Mouse (Mus musculus): Measurements from ENCODE around the gene Asb16. TPM values are rescaled to one million over a fixed set of nuclear protein-coding genes. Genes with fewer than 3 reads are reported as not detected.
"Not testable (repeated sequence)": the region's sequence is repeated elsewhere in the genome, so short reads cannot be mapped to it uniquely, and the experiment has no call there.

The Asb16 gene
- total and polyA plus RNA-seq, 3 experiments: 0.12 to 0.75 (median 0.45) TPM

- DNase-seq: no peak
Measured at GRCm38 (mm10) chr11:102241874-102242273, 26.7 kb upstream of the Asb16 start.

- peak; percentile 93 for DNase-seq
Measured at GRCm38 (mm10) chr11:102244926-102245449, 23.6 kb upstream of the Asb16 start.

DNA sequence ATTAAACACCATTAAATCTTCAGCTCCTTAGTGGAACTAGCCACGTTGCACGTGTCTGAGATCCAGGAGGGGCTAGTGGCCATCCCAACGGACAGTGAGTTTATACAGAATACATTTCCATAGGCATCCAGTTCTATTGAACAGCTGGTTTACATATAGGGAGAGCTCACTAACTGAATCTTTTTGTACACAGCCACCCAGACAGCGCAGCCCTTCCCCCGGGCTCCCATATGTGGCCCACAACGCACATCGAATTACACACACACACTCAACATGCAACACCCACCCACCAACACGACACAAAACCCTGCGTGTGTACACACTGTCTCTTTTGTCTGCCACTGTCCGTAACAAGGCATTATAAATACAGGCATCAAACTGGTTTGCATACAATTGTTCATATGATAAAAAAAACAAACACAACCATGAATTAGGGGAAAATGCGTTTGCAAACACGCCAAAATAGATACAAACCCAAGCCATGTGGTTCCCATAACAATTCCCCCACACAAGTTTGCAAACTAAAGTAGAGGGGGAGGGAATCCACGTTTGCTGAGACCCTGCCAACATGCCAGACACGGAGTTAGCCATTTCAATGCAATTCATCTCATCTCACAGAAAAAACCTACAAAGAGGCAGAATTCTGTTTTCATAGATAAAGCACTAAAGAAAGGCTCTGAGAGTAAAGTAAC is 22.8 kb upstream of the Asb16 start:
- no peak for DNase-seq

- DNase-seq: no peak
Measured at GRCm38 (mm10) chr11:102246273-102246635, 22.3 kb upstream of the Asb16 start.

- DNase-seq: no peak
Measured at GRCm38 (mm10) chr11:102246871-102247270, 21.7 kb upstream of the Asb16 start.

GRCm38 (mm10) chr11:102248630-102249230 is 19.8 kb upstream of the Asb16 start, which contains the start of gene BC030867:
Gene BC030867, plus strand, starts transcription at chr11:102248882.
- DNase-seq: peak; percentile 91

- DNase-seq: no peak
Measured at GRCm38 (mm10) chr11:102249351-102250090, 19.0 kb upstream of the Asb16 start.

GRCm38 (mm10) chr11:102257514-102257913 is 11.0 kb upstream of the Asb16 start:
- DNase-seq: no peak

GRCm38 (mm10) chr11:102258095-102258494 is 10.4 kb upstream of the Asb16 start:
- DNase-seq: no peak

DNA sequence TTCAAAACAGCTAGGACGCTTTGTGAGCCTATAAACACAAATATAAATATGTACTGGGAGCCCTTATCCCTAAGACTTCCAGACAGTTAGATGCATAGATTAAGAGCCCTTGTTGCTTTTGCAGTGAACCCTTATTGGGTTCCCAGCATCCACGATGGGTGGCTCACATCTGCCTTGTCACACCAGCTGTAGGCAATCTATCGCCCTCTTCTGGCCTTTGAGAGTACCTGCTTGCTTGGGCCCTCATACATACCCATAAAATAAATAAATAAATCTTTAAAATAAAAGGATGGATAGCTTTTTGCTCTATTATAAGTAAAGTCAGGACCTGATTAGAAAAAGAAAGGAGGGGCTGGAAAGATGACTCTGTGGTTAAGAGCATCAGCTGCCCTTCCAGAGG is 10.0 kb upstream of the Asb16 start:
- DNase-seq: no peak

DNA sequence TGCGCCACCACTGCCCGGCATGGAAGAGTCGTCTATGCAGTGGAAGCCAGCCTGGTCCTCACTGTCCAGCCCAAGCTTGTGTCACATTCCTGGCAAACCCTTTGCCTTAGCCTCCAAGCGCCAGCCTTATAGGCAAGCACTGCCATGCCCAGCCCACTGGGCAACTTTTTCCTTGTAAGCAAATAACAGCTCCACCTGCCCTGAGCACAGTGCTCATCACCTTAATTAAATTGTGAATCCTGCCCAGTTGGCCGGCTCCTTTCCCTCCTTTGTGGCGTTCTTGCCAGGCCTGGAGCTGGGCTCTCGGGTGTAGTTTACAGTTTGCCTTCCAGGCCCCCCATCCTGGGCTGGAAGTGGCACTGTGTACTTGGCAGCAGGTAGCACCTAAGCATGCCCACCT is 5.3 kb upstream of the Asb16 start:
- DNase-seq: no peak

- no peak for DNase-seq
Measured at GRCm38 (mm10) chr11:102265816-102266215, 2.7 kb upstream of the Asb16 start.

DNA sequence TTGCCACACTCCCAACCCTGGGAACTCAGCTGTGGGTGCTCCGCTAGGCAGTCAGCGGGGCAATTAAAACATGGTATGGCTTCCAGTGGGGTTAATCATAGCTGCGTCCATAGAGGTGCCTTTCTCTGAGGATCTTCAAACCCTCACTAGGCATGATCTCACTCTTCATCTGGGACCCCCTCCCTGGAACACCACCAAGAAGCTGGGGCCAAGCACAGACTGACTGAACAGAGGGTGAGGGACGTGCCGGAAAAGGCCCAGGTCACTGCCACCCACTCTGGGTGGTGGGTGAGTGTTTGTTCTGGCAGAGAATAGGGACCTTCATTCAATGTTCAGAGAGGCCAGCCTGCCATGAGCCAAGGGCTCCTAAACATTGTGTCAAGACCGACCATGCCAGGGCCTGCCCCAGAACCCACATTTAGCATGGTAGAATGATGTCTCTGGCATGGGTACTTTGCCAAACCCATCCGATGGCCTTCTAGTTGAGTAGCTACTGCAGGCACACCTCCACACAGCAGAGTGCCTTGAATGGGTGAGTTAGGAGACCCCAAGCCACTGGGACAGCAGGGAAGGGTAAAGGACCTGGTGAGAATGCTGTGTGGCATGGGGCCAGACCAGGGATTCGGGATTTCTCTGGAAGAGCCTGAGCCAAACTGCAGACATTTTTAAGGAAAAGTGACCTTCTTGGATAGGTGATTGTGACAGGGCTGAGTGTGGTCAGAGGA is 1.8 kb upstream of the Asb16 start:
- DNase-seq: no peak

DNA sequence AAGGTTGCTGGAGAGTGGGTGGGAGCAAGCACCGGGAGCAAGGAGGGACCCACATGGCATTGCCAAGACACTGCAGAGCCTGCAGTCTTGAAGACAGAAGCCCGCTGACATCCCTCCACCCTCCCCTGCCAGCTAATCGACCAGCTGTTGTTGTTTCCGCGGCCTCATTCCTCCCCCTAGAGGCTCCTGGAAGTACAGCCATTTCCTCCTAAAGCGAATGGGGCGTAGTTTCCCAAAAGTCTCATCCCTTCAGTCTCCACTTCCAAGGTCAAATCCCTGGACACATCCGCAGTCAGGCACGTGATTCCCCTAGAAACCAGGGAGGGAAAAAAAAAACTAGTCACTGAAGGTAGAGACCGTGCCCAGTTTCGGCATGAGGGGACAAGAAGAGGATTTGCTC is 1.1 kb upstream of the Asb16 start:
- peak; percentile 86 for DNase-seq

- peak; percentile 70 for DNase-seq
Measured at GRCm38 (mm10) chr11:102276411-102276915, 7.9 kb downstream of the Asb16 start.

GRCm38 (mm10) chr11:102277754-102278153 is 9.2 kb downstream of the Asb16 start:
- no peak for DNase-seq

DNA sequence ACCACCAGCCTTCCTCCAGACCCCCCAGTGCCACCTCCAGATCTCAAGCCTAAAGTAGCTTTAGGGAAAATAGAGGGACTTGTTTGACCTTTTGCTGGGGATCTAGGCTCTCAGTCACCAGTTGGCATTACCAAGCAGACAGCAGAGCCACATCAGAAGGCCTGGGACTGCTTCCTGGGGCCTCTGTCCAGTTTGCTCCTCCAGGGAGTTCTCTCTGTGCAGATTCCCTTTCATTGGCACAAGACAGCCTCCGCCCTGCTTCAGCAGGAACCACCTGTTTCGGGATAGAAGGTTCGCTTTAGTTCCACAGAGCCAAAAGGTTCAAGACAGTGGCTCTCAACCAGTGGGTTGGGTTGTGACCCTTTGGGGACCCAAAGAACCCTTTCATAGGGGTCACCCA is 11.1 kb downstream of the Asb16 start:
- DNase-seq: no peak

- DNase-seq: not testable (repeated sequence)
Measured at GRCm38 (mm10) chr11:102280267-102280666, 11.7 kb downstream of the Asb16 start.

GRCm38 (mm10) chr11:102283922-102284321 is 15.4 kb downstream of the Asb16 start:
- no peak for DNase-seq

- peak; percentile 97 for DNase-seq
Measured at GRCm38 (mm10) chr11:102284501-102285094, 16.1 kb downstream of the Asb16 start, which contains the start of gene Tmub2. Gene Tmub2, plus strand, starts transcription at chr11:102284931.

- no peak for DNase-seq
Measured at GRCm38 (mm10) chr11:102285095-102285834, 16.7 kb downstream of the Asb16 start.
